Mouse (Mus musculus) embryonic stem cell, embryonic (primary cell): ENCODE data around the gene Itpkb.

Experiments
- CTCF ChIA-PET, 4 experiments: fragments of 300-600 bp in 2 of 4; fragments of 350-600 bp in 2 of 4; sonication (Branson Sonifier 250); formaldehyde crosslinking; loops; one replicate each; lab custom pipeline; 2022; ENCODE audit warnings: inconsistent platforms in 2 of 4; lab: Charles Lee
- POLR2A ChIA-PET, 4 experiments: fragments of 300-600 bp in 2 of 4; fragments of 350-600 bp in 2 of 4; sonication (Branson Sonifier 250); formaldehyde crosslinking; loops; one replicate each; lab custom pipeline; 2022; ENCODE audit warnings: antibody characterized with exemption in 4 of 4, inconsistent platforms in 1 of 4; lab: Charles Lee

Itpkb gene

GRCm38 (mm10) chr1:180330145-180330706 is at the start of gene Itpkb:
Itpkb (plus strand) TSS chr1:180330485.
- CTCF ChIA-PET = interaction anchor here in 3 of 4 experiments (0.7 to 2.3 kb wide), 5 partner anchors 31 to 77 kb away, joined by 3 to 13 read pairs (median 4); no protein-coding TSS in a partner anchor

GRCm38 (mm10) chr1:180282581-180282980 is 47.7 kb upstream of the Itpkb start:
- ChIA-PET CTCF (interaction anchor here in 1 of 4 experiments (0.6 kb wide), 1 partner anchor 103 kb away, joined by 3 read pairs; no protein-coding TSS in a partner anchor), POLR2A (interaction anchor here in 3 of 4 experiments (0.6 to 2.2 kb wide), 6 partner anchors 13 to 532 kb away, joined by 3 to 5 read pairs (median 3); no protein-coding TSS in a partner anchor)

More at GRCm38 (mm10) chr1:180330145-180330706, at the start of gene Itpkb:
- POLR2A ChIA-PET = interaction anchor here in 3 of 4 experiments (0.6 to 3.0 kb wide), 30 partner anchors 10 to 447 kb away, joined by 3 to 11 read pairs (median 4); no protein-coding TSS in a partner anchor

- ChIA-PET CTCF (interaction anchor here in 3 of 4 experiments (0.6 to 1.5 kb wide), 7 partner anchors 15 to 151 kb away, joined by 3 to 6 read pairs (median 4); no protein-coding TSS in a partner anchor), POLR2A (interaction anchor here in 3 of 4 experiments (0.5 to 3.8 kb wide), 28 partner anchors 9 to 477 kb away, joined by 3 to 22 read pairs (median 4); no protein-coding TSS in a partner anchor)
These were observed 46.2 kb upstream of the Itpkb start for GRCm38 (mm10) chr1:180283813-180284768.

- ChIA-PET POLR2A (interaction anchor here in 2 of 4 experiments (0.6 to 3.8 kb wide), 23 partner anchors 9 to 737 kb away, joined by 3 to 22 read pairs (median 4); partner anchors contain the start of gene Itpkb (in 1 of the 2)), CTCF (interaction anchor here in 1 of 4 experiments (0.8 to 2.0 kb wide), 4 partner anchors 17 to 121 kb away, joined by 3 to 8 read pairs (median 3); no protein-coding TSS in a partner anchor)
These were observed 44.0 kb upstream of the Itpkb start for GRCm38 (mm10) chr1:180286081-180286831.

- CTCF ChIA-PET = interaction anchor here in 1 of 4 experiments (1.8 kb wide), 1 partner anchor 133 kb away, joined by 4 read pairs; no protein-coding TSS in a partner anchor
- POLR2A ChIA-PET = interaction anchor here in 3 of 4 experiments (0.7 to 4.7 kb wide), 15 partner anchors 8 to 562 kb away, joined by 3 to 55 read pairs (median 4); partner anchors contain the start of gene Sde2 (in 1 of the 3)
These were observed 42.1 kb upstream of the Itpkb start for GRCm38 (mm10) chr1:180288227-180288626.

GRCm38 (mm10) chr1:180288872-180289468 is 41.3 kb upstream of the Itpkb start:
- CTCF ChIA-PET = interaction anchor here in 2 of 4 experiments (0.9 to 1.8 kb wide), 2 partner anchors 10 to 132 kb away, joined by 4 to 5 read pairs; no protein-coding TSS in a partner anchor
- POLR2A ChIA-PET = interaction anchor here (0.6 to 4.7 kb wide), 13 partner anchors 9 to 475 kb away, joined by 3 to 55 read pairs (median 6); no protein-coding TSS in a partner anchor

- CTCF ChIA-PET = interaction anchor here in 3 of 4 experiments (0.6 to 1.8 kb wide), 7 partner anchors 11 to 131 kb away, joined by 3 to 5 read pairs (median 3); no protein-coding TSS in a partner anchor
- POLR2A ChIA-PET = interaction anchor here (0.8 to 4.7 kb wide), 32 partner anchors 10 to 561 kb away, joined by 3 to 55 read pairs (median 4); partner anchors contain the start of genes Itpkb (in 1 of the 4), Psen2 (in 1 of the 4) and Sde2 (in 1 of the 4)
These were observed 40.5 kb upstream of the Itpkb start for GRCm38 (mm10) chr1:180289788-180290187.

GRCm38 (mm10) chr1:180290358-180290757 is 39.9 kb upstream of the Itpkb start:
- POLR2A ChIA-PET = interaction anchor here in 3 of 4 experiments (0.7 to 4.7 kb wide), 33 partner anchors 10 to 560 kb away, joined by 3 to 55 read pairs (median 4); partner anchors contain the start of genes Itpkb (in 1 of the 3), Psen2 (in 1 of the 3) and Sde2 (in 1 of the 3)
- CTCF ChIA-PET = interaction anchor here (0.6 to 1.8 kb wide), 8 partner anchors 12 to 131 kb away, joined by 3 to 5 read pairs (median 4); no protein-coding TSS in a partner anchor

- ChIA-PET CTCF (interaction anchor here in 1 of 4 experiments (0.7 kb wide), 1 partner anchor 111 kb away, joined by 3 read pairs; no protein-coding TSS in a partner anchor), POLR2A (interaction anchor here in 3 of 4 experiments (0.8 to 3.5 kb wide), 12 partner anchors 10 to 593 kb away, joined by 3 to 14 read pairs (median 3); no protein-coding TSS in a partner anchor)
These were observed 34.2 kb upstream of the Itpkb start for GRCm38 (mm10) chr1:180296088-180296487.

GRCm38 (mm10) chr1:180299697-180300096 is 30.6 kb upstream of the Itpkb start:
- ChIA-PET CTCF (interaction anchor here in 1 of 4 experiments (0.6 kb wide), 1 partner anchor 102 kb away, joined by 4 read pairs; no protein-coding TSS in a partner anchor), POLR2A (interaction anchor here in 2 of 4 experiments (1.1 to 2.1 kb wide), 4 partner anchors 9 to 20 kb away, joined by 3 to 7 read pairs (median 4); no protein-coding TSS in a partner anchor)

- POLR2A ChIA-PET = interaction anchor here in 2 of 4 experiments (1.1 to 2.5 kb wide), 7 partner anchors 10 to 87 kb away, joined by 3 to 8 read pairs (median 3); no protein-coding TSS in a partner anchor
These were observed 30.0 kb upstream of the Itpkb start for GRCm38 (mm10) chr1:180300292-180300691.

GRCm38 (mm10) chr1:180300997-180301396 is 29.3 kb upstream of the Itpkb start:
- ChIA-PET POLR2A (interaction anchor here in 3 of 4 experiments (0.6 to 3.0 kb wide), 12 partner anchors 10 to 86 kb away, joined by 3 to 15 read pairs (median 4); no protein-coding TSS in a partner anchor), CTCF (interaction anchor here in 2 of 4 experiments (0.8 to 1.8 kb wide), 3 partner anchors 32 to 106 kb away, joined by 3 to 7 read pairs (median 6); no protein-coding TSS in a partner anchor)

More at GRCm38 (mm10) chr1:180300292-180300691, 30.0 kb upstream of the Itpkb start:
- CTCF ChIA-PET = interaction anchor here in 3 of 4 experiments (0.6 to 1.8 kb wide), 3 partner anchors 31 to 101 kb away, joined by 4 to 7 read pairs (median 6); no protein-coding TSS in a partner anchor

GRCm38 (mm10) chr1:180302253-180303120 is 27.8 kb upstream of the Itpkb start:
- ChIA-PET CTCF (interaction anchor here in 3 of 4 experiments (0.6 to 1.8 kb wide), 5 partner anchors 34 to 373 kb away, joined by 3 to 8 read pairs (median 6); no protein-coding TSS in a partner anchor), POLR2A (interaction anchor here (0.6 to 3.0 kb wide), 17 partner anchors 10 to 437 kb away, joined by 3 to 15 read pairs (median 3); no protein-coding TSS in a partner anchor)

GRCm38 (mm10) chr1:180303600-180303999 is 26.7 kb upstream of the Itpkb start:
- CTCF ChIA-PET = no interaction called here
- POLR2A ChIA-PET = interaction anchor here in 2 of 4 experiments (0.7 to 3.0 kb wide), 3 partner anchors 9 to 464 kb away, joined by 3 to 15 read pairs (median 3); no protein-coding TSS in a partner anchor
